Mouse (Mus musculus) midbrain, embryonic 13.5 days (tissue): ENCODE measurements around the gene Pdxdc1. TPM values are rescaled to one million over a fixed set of nuclear protein-coding genes. Genes with fewer than 3 reads are reported as not detected.

Source experiments
- ATAC-seq: fragments of 200-750 bp; cut with Nextera tagmentation; 2 replicates; pipeline ENCODE4 v1.8.0; 2017; ENCODE audit warnings: mild to moderate bottlenecking, moderate TSS enrichment, moderate library complexity
- H3K27ac ChIP-seq: fragments of 300-500 bp; sonication (generic); 2 replicates; pipeline ENCODE4 v1.5.1; 2015; ENCODE audit warnings: inconsistent platforms, mild to moderate bottlenecking, moderate library complexity
- H3K27me3 ChIP-seq: fragments of 300-500 bp; sonication (generic); 2 replicates; pipeline ENCODE4 v1.6.1; 2015; ENCODE audit warnings: mild to moderate bottlenecking, inconsistent platforms
- H3K36me3 ChIP-seq: fragments of 300-500 bp; sonication (generic); 2 replicates; pipeline ENCODE4 v1.6.1; 2015; ENCODE audit warnings: mild to moderate bottlenecking, inconsistent platforms
- H3K4me1 ChIP-seq: fragments of 300-500 bp; sonication (generic); replicated peaks from 2 replicates; pipeline ENCODE4 v1.6.1; 2015; ENCODE audit warnings: inconsistent platforms
- H3K4me2 ChIP-seq: fragments of 300-500 bp; sonication (generic); replicated peaks from 2 replicates; pipeline ENCODE4 v1.6.1; 2015; ENCODE audit warnings: moderate library complexity, mild to moderate bottlenecking, inconsistent platforms
- H3K4me3 ChIP-seq: fragments of 300-500 bp; sonication (generic); replicated peaks from 2 replicates; pipeline ENCODE4 v1.5.1; 2015; ENCODE audit warnings: mild to moderate bottlenecking, inconsistent platforms
- H3K9ac ChIP-seq: fragments of 300-500 bp; sonication (generic); replicated peaks from 2 replicates; pipeline ENCODE4 v1.6.1; 2015; ENCODE audit warnings: mild to moderate bottlenecking, inconsistent platforms
- H3K9me3 ChIP-seq: fragments of 300-500 bp; sonication (generic); 2 replicates; pipeline ENCODE4 v1.6.1; 2016; ENCODE audit warnings: mild to moderate bottlenecking, inconsistent platforms
- WGBS: fragments of 180-500 bp; shearing (Covaris S2); methylation state at CpG from one replicate; pipeline ENCODE4 v1.1.7; 2015; 5-methylcytosine and 5-hydroxymethylcytosine counted together
- polyA plus RNA-seq: library from polyadenylated mRNA; unstranded; fragments of >200 nt; fragmentation: Nextera tagmentation; extraction: Ambion mirVana; gene quantifications from 2 replicates; pipeline ENCODE4 v1.2.1, GENCODE M21; 2015

Pdxdc1 gene
- polyA plus RNA-seq, 1 experiment from 2014 or later: 68.7 TPM

- no peak overlapping the region for H3K9ac ChIP-seq
- no peak for ATAC-seq
- 90% methylated on average over 10 of the region's 10 CpGs for WGBS
- H3K27ac ChIP-seq: no peak overlapping the region
- no peaks in the 10 kb centered on the region for H3K4me1 ChIP-seq
- H3K27me3 ChIP-seq: no peaks in the 10 kb centered on the region
- no peak overlapping the region for H3K4me3 ChIP-seq
- no peaks in the 10 kb centered on the region for H3K9me3 ChIP-seq
- H3K36me3 ChIP-seq: peaks cover 90% of the 10 kb centered on the region
- no peak overlapping the region for H3K4me2 ChIP-seq
These were observed 72.5 kb downstream of the Pdxdc1 start for GRCm38 (mm10) chr16:13830444-13830843.

GRCm38 (mm10) chr16:13826511-13826910, 76.4 kb downstream of the Pdxdc1 start:
- Histone ChIP-seq H3K4me2 (no peak overlapping the region), H3K4me1 (0 out of 2 replicates have a peak, but pooled peaks cover 8% of the 10 kb centered on the region), H3K36me3 (peaks cover 54% of the 10 kb centered on the region), H3K4me3 (no peak overlapping the region), H3K9me3 (no peaks in the 10 kb centered on the region), H3K9ac (no peak overlapping the region), H3K27me3 (no peaks in the 10 kb centered on the region), H3K27ac (no peak overlapping the region)
- ATAC-seq: no peak
- WGBS: 90% methylated on average over 4 of the region's 4 CpGs

GRCm38 (mm10) chr16:13825781-13826490, 77.0 kb downstream of the Pdxdc1 start:
- 86% methylated on average over 7 of the region's 7 CpGs for WGBS
- Histone ChIP-seq H3K27ac (no peak overlapping the region), H3K36me3 (peaks cover 50% of the 10 kb centered on the region), H3K9ac (no peak overlapping the region), H3K4me2 (no peak overlapping the region), H3K9me3 (no peaks in the 10 kb centered on the region), H3K4me1 (peaks cover 11% of the 10 kb centered on the region), H3K4me3 (no peak overlapping the region), H3K27me3 (no peaks in the 10 kb centered on the region)
- ATAC-seq: no peak

GRCm38 (mm10) chr16:13820771-13821170, 82.2 kb downstream of the Pdxdc1 start:
- ATAC-seq: no peak
- no peak overlapping the region for H3K27ac ChIP-seq
- peak overlapping the region; percentile 77 for H3K4me2 ChIP-seq
- no peaks in the 10 kb centered on the region for H3K27me3 ChIP-seq
- no peaks in the 10 kb centered on the region for H3K9me3 ChIP-seq
- peaks cover 28% of the 10 kb centered on the region for H3K4me1 ChIP-seq
- H3K36me3 ChIP-seq: peaks cover 16% of the 10 kb centered on the region
- H3K9ac ChIP-seq: no peak overlapping the region
- WGBS: 98% methylated on average over 5 of the region's 5 CpGs
- H3K4me3 ChIP-seq: no peak overlapping the region; the same call in 1 of the 2 replicates

- H3K9ac ChIP-seq: peak overlapping the region; percentile 90
- peaks cover 24% of the 10 kb centered on the region for H3K36me3 ChIP-seq
- peak overlapping the region; percentile 77 for H3K4me2 ChIP-seq
- H3K27me3 ChIP-seq: no peaks in the 10 kb centered on the region
- peaks cover 28% of the 10 kb centered on the region for H3K4me1 ChIP-seq
- H3K4me3 ChIP-seq: peak overlapping the region; percentile 85
- ATAC-seq: peak; percentile 4; the same call in 1 of the 2 replicates
- no peaks in the 10 kb centered on the region for H3K9me3 ChIP-seq
- H3K27ac ChIP-seq: peak overlapping the region; percentile 98
- 43% methylated on average over 12 of the region's 12 CpGs for WGBS
These were observed 83.0 kb downstream of the Pdxdc1 start for GRCm38 (mm10) chr16:13819806-13820500.

- WGBS: under 1% methylated on average over 36 of the region's 36 CpGs
- Histone ChIP-seq H3K4me1 (peaks cover 28% of the 10 kb centered on the region), H3K4me2 (peak overlapping the region; percentile 77), H3K9me3 (no peaks in the 10 kb centered on the region), H3K27me3 (no peaks in the 10 kb centered on the region), H3K4me3 (peak overlapping the region; percentile 85), H3K36me3 (peaks cover 29% of the 10 kb centered on the region), H3K9ac (peak overlapping the region; percentile 90), H3K27ac (peak overlapping the region; percentile 98)
- ATAC-seq: no peak
These were observed 83.6 kb downstream of the Pdxdc1 start for GRCm38 (mm10) chr16:13819394-13819743.

GRCm38 (mm10) chr16:13818560-13819393, 84.2 kb downstream of the Pdxdc1 start, which contains the start of gene Ntan1:
Gene Ntan1 (plus strand): TSS chr16:13818845.
- WGBS: under 1% methylated on average over 58 of the region's 58 CpGs
- Histone ChIP-seq H3K36me3 (peaks cover 31% of the 10 kb centered on the region), H3K27me3 (no peaks in the 10 kb centered on the region), H3K4me3 (peak within 1 kb of the TSS; percentile 85), H3K9me3 (no peaks in the 10 kb centered on the region), H3K4me1 (peaks cover 28% of the 10 kb centered on the region), H3K9ac (peak within 1 kb of the TSS; percentile 90), H3K4me2 (peak within 1 kb of the TSS; percentile 77), H3K27ac (peak within 1 kb of the TSS; percentile 98)
- ATAC-seq: peak; percentile 97

GRCm38 (mm10) chr16:13813200-13813599, 89.7 kb downstream of the Pdxdc1 start:
- no peak overlapping the region for H3K9ac ChIP-seq
- no peak overlapping the region for H3K27ac ChIP-seq
- WGBS: 95% methylated on average over 3 of the region's 3 CpGs
- H3K27me3 ChIP-seq: no peaks in the 10 kb centered on the region
- ATAC-seq: no peak
- peaks cover 3% of the 10 kb centered on the region for H3K4me1 ChIP-seq
- H3K4me3 ChIP-seq: no peak overlapping the region
- peaks cover 82% of the 10 kb centered on the region for H3K36me3 ChIP-seq
- H3K4me2 ChIP-seq: no peak overlapping the region
- H3K9me3 ChIP-seq: no peaks in the 10 kb centered on the region

- no peak overlapping the region for H3K27ac ChIP-seq
- no peak overlapping the region for H3K4me2 ChIP-seq
- no peak overlapping the region for H3K9ac ChIP-seq
- no peaks in the 10 kb centered on the region for H3K9me3 ChIP-seq
- peaks cover 91% of the 10 kb centered on the region for H3K36me3 ChIP-seq
- no peaks in the 10 kb centered on the region for H3K27me3 ChIP-seq
- H3K4me3 ChIP-seq: no peak overlapping the region
- ATAC-seq: no peak
- no peaks in the 10 kb centered on the region for H3K4me1 ChIP-seq
- 93% methylated on average over 6 of the region's 6 CpGs for WGBS
These were observed 90.8 kb downstream of the Pdxdc1 start for GRCm38 (mm10) chr16:13812152-13812551.

GRCm38 (mm10) chr16:13808410-13808809, 94.5 kb downstream of the Pdxdc1 start:
- no peaks in the 10 kb centered on the region for H3K4me1 ChIP-seq
- H3K27ac ChIP-seq: no peak overlapping the region
- no peak overlapping the region for H3K4me2 ChIP-seq
- 95% methylated on average over 7 of the region's 7 CpGs for WGBS
- no peak overlapping the region for H3K9ac ChIP-seq
- peaks cover 97% of the 10 kb centered on the region for H3K36me3 ChIP-seq
- no peak for ATAC-seq
- H3K27me3 ChIP-seq: no peaks in the 10 kb centered on the region
- H3K9me3 ChIP-seq: no peaks in the 10 kb centered on the region
- no peak overlapping the region for H3K4me3 ChIP-seq

GRCm38 (mm10) chr16:13807616-13808015, 95.3 kb downstream of the Pdxdc1 start:
- 94% methylated on average over 4 of the region's 4 CpGs for WGBS
- Histone ChIP-seq H3K9ac (no peak overlapping the region), H3K36me3 (peaks cover 95% of the 10 kb centered on the region), H3K27ac (no peak overlapping the region), H3K4me3 (no peak overlapping the region), H3K4me1 (no peaks in the 10 kb centered on the region), H3K9me3 (no peaks in the 10 kb centered on the region), H3K4me2 (no peak overlapping the region), H3K27me3 (no peaks in the 10 kb centered on the region)
- ATAC-seq: no peak

- Histone ChIP-seq H3K4me1 (no peaks in the 10 kb centered on the region), H3K4me2 (no peak overlapping the region), H3K27ac (no peak overlapping the region), H3K36me3 (peaks cover 90% of the 10 kb centered on the region), H3K9ac (no peak overlapping the region), H3K9me3 (no peaks in the 10 kb centered on the region), H3K27me3 (no peaks in the 10 kb centered on the region), H3K4me3 (no peak overlapping the region)
- no peak for ATAC-seq
- WGBS: 86% methylated on average over 5 of the region's 5 CpGs
These were observed 98.3 kb downstream of the Pdxdc1 start for GRCm38 (mm10) chr16:13804666-13805065.
